ENCODE assay signal across 11 mouse cellular contexts in the genomic region with DNA sequence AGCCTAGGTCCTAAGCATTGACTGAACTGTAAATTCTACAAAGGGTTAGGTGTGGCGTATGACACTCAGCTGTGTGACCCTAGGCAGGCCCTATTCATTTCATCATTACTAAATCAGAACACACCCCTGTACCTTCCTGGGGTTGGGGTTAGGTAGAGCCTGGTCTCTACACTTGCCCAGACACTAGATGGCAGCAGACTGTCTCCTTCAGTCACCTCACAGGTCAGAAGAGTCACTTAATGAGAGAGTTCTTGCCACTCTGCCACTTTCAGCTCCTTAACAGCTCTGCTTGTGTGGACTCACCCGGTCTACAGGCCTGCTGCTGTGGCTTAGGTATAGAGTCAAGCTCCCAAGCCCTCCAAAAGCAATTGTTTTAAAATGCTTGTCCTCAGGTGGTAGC. TPM values are rescaled to one million over a fixed set of nuclear protein-coding genes. Genes with fewer than 3 reads are reported as not detected.
DNase-seq lines count a peak whose midpoint lies in the region; ATAC-seq and TF ChIP-seq lines count a peak whose summit lies in the region.
"Had no signal": no experiment of that assay in that cellular context is flagged by ENCODE, and none has a peak within 500 bp of the region (broad histone marks: within the 10 kb centered on the region; RNA-seq: fewer than 3 reads in every experiment).

No protein-coding gene starts in this region.

- H3K4me3 ChIP-seq in kidney, adult 2 months (ENCODE audit: insufficient read depth, low read depth, low read length) = no peak overlapping the region
- H3K4me3 ChIP-seq in E14TG2a.4 (replicated peaks; ENCODE audit: low read length) = no peak overlapping the region
- no peak overlapping the region for H3K4me3 ChIP-seq in midbrain, embryonic 14.5 days (replicated peaks; ENCODE audit: low read depth, low read length)
- H3K4me3 ChIP-seq: myocyte had no signal

- no peaks in the 10 kb centered on the region for H3K9me3 ChIP-seq in E14TG2a.4 (ENCODE audit: low read length)
- no peaks in the 10 kb centered on the region for H3K9me3 ChIP-seq in midbrain, embryonic 14.5 days (ENCODE audit: control insufficient read depth, low read length)

- WGBS in kidney, adult 2 months = 78% methylated on average over 2 of the region's 2 CpGs
- WGBS in midbrain, embryonic 14.5 days = 91% methylated on average over 2 of the region's 2 CpGs

- no peak overlapping the region for H3K27ac ChIP-seq in kidney, adult 2 months (ENCODE audit: insufficient read depth, low read depth, low read length)
- no peak overlapping the region for H3K27ac ChIP-seq in midbrain, embryonic 14.5 days (replicated peaks; ENCODE audit: low read depth, low read length)

- H3K27me3 ChIP-seq in kidney, adult 2 months (replicated peaks; ENCODE audit: control insufficient read depth, insufficient read depth, low read length) = no peaks in the 10 kb centered on the region
- 0 out of 2 replicates have a peak, but pooled peaks cover 3% of the 10 kb centered on the region for H3K27me3 ChIP-seq in E14TG2a.4 (ENCODE audit: insufficient read depth, low read length)
- no peaks in the 10 kb centered on the region for H3K27me3 ChIP-seq in midbrain, embryonic 14.5 days (ENCODE audit: control insufficient read depth, insufficient read depth, low read length)

- H3K4me1 ChIP-seq in kidney, adult 2 months (ENCODE audit: control insufficient read depth, insufficient read depth, low read length) = no peaks in the 10 kb centered on the region
- H3K4me1 ChIP-seq in E14TG2a.4 (replicated peaks; ENCODE audit: low read depth, low read length) = no peaks in the 10 kb centered on the region
- H3K4me1 ChIP-seq in midbrain, embryonic 14.5 days (ENCODE audit: control insufficient read depth, insufficient read depth, low read length) = peaks cover 7% of the 10 kb centered on the region; the same call in 1 of the 2 replicates

- H3K36me3 ChIP-seq in kidney, adult 2 months (ENCODE audit: control insufficient read depth, insufficient read depth, low read length) = peaks cover 2% of the 10 kb centered on the region; the same call in 1 of the 2 replicates
- no peaks in the 10 kb centered on the region for H3K36me3 ChIP-seq in E14TG2a.4 (ENCODE audit: insufficient read depth, low read length)
- H3K36me3 ChIP-seq in midbrain, embryonic 14.5 days (ENCODE audit: control insufficient read depth, insufficient read depth, low read length) = no peaks in the 10 kb centered on the region

- no peak overlapping the region for H3K9ac ChIP-seq in midbrain, embryonic 14.5 days (replicated peaks; ENCODE audit: low read length)

- TF ChIP-seq CTCF in kidney, adult 2 months (conservative IDR thresholded peaks at IDR 0.05; ENCODE audit: insufficient read depth, insufficient read length, low read depth, low read length) = peak; percentile 81
- TF ChIP-seq CTCF in E14TG2a.4 (conservative IDR thresholded peaks at IDR 0.05; ENCODE audit: low read length) = peak; percentile 35

- H3K4me2 ChIP-seq in midbrain, embryonic 14.5 days (ENCODE audit: low read length) = no peak overlapping the region

- peak; percentile 51 for DNase-seq in kidney, adult 2 months
- DNase-seq in kidney, postnatal 10 days = no peak
- peak; percentile 40 for DNase-seq in brain, adult 2 months (ENCODE audit: low read depth, low spot score)
- DNase-seq in urinary bladder, adult 18-20 months (ENCODE audit: low spot score in 2 of 2) = no peak
- DNase-seq in midbrain, embryonic 14.5 days = no peak

- no peak for TF ChIP-seq POLR2A in kidney, adult 2 months (IDR thresholded peaks at IDR 0.05; ENCODE audit: low read depth, low read length)

- peak; percentile 61 for ATAC-seq in megakaryocyte progenitor cell, adult 5-6 weeks (replicated peaks; ENCODE audit: poor library complexity)
- no peak for ATAC-seq in midbrain, embryonic 14.5 days (ENCODE audit: low FRiP score, low TSS enrichment)
- ATAC-seq: forebrain, embryonic 16.5 days had no signal

RNA-seq across cellular contexts. Expression of a gene that starts 25.9 kb away (rescaled TPM):
- not detected in 2 replicates for polyA plus RNA-seq in kidney, adult 2 months (2012; rRNA removed)
- not detected in 2 replicates for total RNA-seq in megakaryocyte progenitor cell, adult 5-6 weeks (2015)
- not detected in 2 replicates for total RNA-seq in megakaryocyte progenitor cell, adult 5-6 weeks (2017)
- polyA plus RNA-seq in midbrain, embryonic 14.5 days (2014; fragmentation: Nextera tagmentation; extraction: Ambion mirVana) = not detected in 2 replicates
- total RNA-seq: left cerebral cortex, postnatal 14 days had no signal
- polyA plus RNA-seq: forebrain, embryonic 16.5 days; myocyte; stomach, embryonic 14.5 days had no signal

RNA-seq across cellular contexts. Expression of a gene that starts 26.3 kb away (rescaled TPM):
- polyA plus RNA-seq in kidney, adult 2 months (2012; rRNA removed) = 11.7 and 13.0 TPM in 2 replicates
- 4.1 and 6.9 TPM in 2 replicates for total RNA-seq in megakaryocyte progenitor cell, adult 5-6 weeks (2015)
- 2.4 and 3.2 TPM in 2 replicates for total RNA-seq in megakaryocyte progenitor cell, adult 5-6 weeks (2017)
- 0.26 and 0.39 TPM in 2 replicates for polyA plus RNA-seq in midbrain, embryonic 14.5 days (2014; fragmentation: Nextera tagmentation; extraction: Ambion mirVana)

RNA-seq across cellular contexts. Expression of a gene that starts 30.2 kb away (rescaled TPM):
- polyA plus RNA-seq in kidney, adult 2 months (2012; rRNA removed) = not detected in 2 replicates
- total RNA-seq in megakaryocyte progenitor cell, adult 5-6 weeks (2015) = not detected in 2 replicates
- total RNA-seq in megakaryocyte progenitor cell, adult 5-6 weeks (2017) = not detected in 2 replicates
- polyA plus RNA-seq in midbrain, embryonic 14.5 days (2014; fragmentation: Nextera tagmentation; extraction: Ambion mirVana) = not detected in 2 replicates
- polyA plus RNA-seq: stomach, embryonic 14.5 days had no signal

Comparison
In these comparisons a context has a peak if more than half of its experiments do, and no peak if none do; other contexts are left out.
1. DNase-seq: peak in kidney, adult 2 months (single experiment) and brain, adult 2 months (single experiment); none in kidney, postnatal 10 days (single experiment), urinary bladder, adult 18-20 months (0 of 2) and midbrain, embryonic 14.5 days (single experiment).